Mouse (Mus musculus) CD8-positive naive resting alpha-beta T cell, adult 57 days (primary cell): ENCODE results near the gene Gm16506. TPM values are rescaled to one million over a fixed set of nuclear protein-coding genes. Genes with fewer than 3 reads are reported as not detected.

Experiments
- total RNA-seq: library from RNA; stranded (reverse); gene quantifications from one replicate; pipeline ENCODE4 v1.2.4, GENCODE M21; 2023

The Gm16506 gene
- total RNA-seq = not detected

DNA sequence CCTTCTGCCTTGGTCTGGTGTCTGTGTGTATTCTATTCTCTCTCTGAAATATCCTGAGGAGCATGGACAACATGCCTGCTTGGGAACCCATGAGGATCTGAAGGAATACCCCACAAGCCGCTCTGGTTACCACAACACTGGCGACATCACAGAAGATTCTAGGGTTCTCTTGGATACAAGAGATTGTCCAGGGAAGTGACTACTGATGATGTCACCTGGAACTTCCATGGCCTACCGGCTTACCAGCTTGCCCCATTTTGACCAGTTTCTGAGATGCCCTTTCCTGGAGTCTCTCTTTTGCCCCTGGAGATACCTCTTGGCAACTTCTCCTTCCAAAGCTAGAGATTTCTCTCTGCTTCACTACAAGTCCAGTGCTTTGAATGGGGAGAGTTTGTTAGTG, at the start of gene Gm16506:
TSS of gene Gm16506 (minus strand) at position 101 of the 400 bp plus-strand sequence.

GRCm38 (mm10) chr14:43747566-43747965, 20.3 kb upstream of the Gm16506 start, which contains the start of gene Gm6526:
TSS of gene Gm6526 (plus strand) at chr14:43747866.

GRCm38 (mm10) chr14:43697621-43698020, 29.7 kb downstream of the Gm16506 start, which contains the start of gene Gm7324:
TSS of gene Gm7324 (plus strand) at chr14:43697828.

GRCm38 (mm10) chr14:43677099-43677498, 50.2 kb downstream of the Gm16506 start, which contains the start of gene Gm8165:
TSS of gene Gm8165 (minus strand) at chr14:43677199.

Other genes with a start within 250 kb of the Gm16506 start
- not detected for gene Gm5799, start 183.9 kb downstream of the Gm16506 start, total RNA-seq
- not detected for gene Gm17654, start 148.3 kb downstream of the Gm16506 start, total RNA-seq
- not detected for gene Gm10375, start 119.5 kb downstream of the Gm16506 start, total RNA-seq
- gene Gm8165, start 50.3 kb downstream of the Gm16506 start, total RNA-seq = not detected
- gene Gm7324, start 29.7 kb downstream of the Gm16506 start, total RNA-seq = 1.4 TPM
- gene Gm6526, start 20.4 kb upstream of the Gm16506 start, total RNA-seq = not detected
- not detected for gene Gm8180, start 57.3 kb upstream of the Gm16506 start, total RNA-seq
- gene Ear1, start 148.0 kb upstream of the Gm16506 start, total RNA-seq = not detected
- not detected for gene Ear10, start 196.1 kb upstream of the Gm16506 start, total RNA-seq
- gene Gm8113, start 197.9 kb upstream of the Gm16506 start, total RNA-seq = not detected
- not detected for gene Ang5, start 229.6 kb upstream of the Gm16506 start, total RNA-seq